Mouse (Mus musculus) left cerebral cortex, adult 11 months (tissue): ENCODE measurements around the gene Hmga2.
"Not testable (repeated sequence)": the region's sequence is repeated elsewhere in the genome, so short reads cannot be mapped to it uniquely, and the experiment has no call there.

ENCODE experiments used
- DNase-seq: peaks from one replicate; pipeline ENCODE4 v3.0.0; 2022; ENCODE audit warnings: low spot score

Hmga2 gene

GRCm38 (mm10) chr10:120344558-120345318 lies 131.5 kb downstream of the Hmga2 start:
- DNase-seq = no peak

DNA sequence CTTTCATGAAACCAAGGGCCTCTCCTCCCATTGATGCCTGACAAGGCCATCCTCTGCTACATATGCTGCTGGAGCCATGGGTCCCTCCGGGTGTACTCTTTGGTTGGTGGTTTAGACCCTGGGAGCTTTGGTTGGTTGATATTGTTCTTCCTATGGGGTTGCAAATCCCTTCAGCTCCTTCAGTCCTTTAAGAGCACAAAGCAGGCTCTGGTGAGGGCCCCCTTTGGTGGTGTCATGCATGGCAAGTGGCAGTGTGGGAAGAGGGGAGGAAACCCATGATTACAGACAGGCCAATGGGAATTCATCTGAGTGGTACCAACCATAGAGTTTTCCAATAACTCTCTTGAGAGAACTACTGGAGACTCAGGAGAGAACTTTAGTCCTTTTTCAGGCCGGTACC lies 136.4 kb downstream of the Hmga2 start:
- DNase-seq = not testable (repeated sequence)

DNA sequence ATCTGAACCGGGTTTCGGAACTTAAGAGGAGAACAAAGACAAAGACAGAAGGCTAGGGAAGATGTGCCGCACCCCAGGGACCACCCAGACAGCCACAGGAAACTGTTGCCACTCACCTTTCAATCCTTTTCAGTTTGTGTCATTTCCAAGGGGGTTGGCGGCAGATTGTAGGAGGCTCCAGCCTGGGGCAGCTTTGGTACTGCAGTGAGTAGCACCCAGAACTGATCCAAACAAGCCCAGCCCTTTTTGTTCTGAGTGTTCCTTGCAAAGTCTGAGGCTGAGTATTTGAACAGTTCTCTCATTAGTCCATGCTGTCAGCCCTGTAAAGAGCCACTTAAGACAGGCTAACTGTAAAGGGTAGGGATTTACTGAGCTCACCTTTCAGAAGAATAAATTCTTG lies 136.9 kb downstream of the Hmga2 start:
- no peak for DNase-seq

DNA sequence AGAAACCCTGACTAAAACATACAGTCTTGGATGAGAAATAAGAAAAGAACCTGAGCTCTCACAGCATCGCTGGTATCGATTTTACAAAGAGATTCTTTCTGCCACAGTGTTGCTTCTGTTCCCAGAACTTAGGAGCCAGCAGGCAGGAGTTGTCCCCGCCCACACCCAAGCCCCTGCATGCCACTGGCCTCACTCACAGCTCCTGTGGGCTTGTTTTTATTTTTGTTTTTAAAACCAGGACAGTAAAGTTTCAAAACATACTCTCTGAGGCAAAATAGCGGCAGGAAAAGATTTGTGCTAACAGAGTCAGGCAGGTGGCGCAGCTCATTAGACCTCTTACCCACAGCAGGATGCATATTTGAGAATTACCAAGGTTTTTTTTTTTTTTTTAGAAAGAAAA lies 137.4 kb downstream of the Hmga2 start:
- no peak for DNase-seq

GRCm38 (mm10) chr10:120338431-120338830 lies 137.8 kb downstream of the Hmga2 start:
- not testable (repeated sequence) for DNase-seq

- DNase-seq = no peak
These were observed 148.3 kb downstream of the Hmga2 start for GRCm38 (mm10) chr10:120327946-120328345.

- no peak for DNase-seq
These were observed 152.6 kb downstream of the Hmga2 start for GRCm38 (mm10) chr10:120323584-120324203.

DNA sequence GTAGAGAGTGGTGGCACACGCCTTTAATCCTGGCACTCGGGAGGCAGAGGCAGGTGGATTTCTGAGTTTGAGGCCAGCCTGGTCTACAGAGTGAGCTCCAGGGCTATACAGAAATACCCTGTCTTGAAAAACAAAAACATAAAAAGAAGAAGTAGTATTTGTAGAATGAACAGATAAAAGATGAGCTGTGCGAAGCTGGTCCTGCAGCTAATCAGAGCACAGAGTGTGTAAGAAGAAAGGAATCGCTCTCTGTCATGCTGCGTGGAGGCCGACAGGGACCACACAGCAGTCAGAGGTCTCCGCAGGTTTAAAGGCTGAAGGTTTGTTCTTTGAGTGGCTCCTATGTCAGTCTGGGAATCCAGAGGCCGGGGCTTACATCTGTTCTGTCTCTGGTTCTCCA lies 153.5 kb downstream of the Hmga2 start:
- no peak for DNase-seq

DNA sequence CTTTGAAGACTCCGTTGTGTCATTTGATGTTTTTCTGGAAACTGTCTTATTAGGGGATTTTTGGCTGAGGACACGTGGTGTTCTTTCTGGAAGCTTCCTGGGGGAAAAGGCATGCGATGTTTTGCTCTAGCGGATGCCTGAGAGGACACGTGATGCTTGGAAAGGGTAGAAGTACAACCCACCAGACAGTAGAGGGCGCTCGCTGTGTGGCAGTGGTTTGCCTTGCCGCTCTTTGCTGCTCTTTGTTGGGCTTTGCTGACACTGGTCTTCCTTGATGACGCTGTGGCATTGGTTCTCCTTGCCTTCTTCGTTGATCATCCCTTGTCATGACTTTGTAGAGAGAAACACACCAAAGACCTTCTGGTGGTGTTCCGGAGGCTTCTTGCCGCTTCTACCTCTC lies 156.7 kb downstream of the Hmga2 start:
- no peak for DNase-seq
